Mouse (Mus musculus) hindbrain, embryonic 14.5 days (tissue): ENCODE measurements around the gene Fat1. TPM values are rescaled to one million over a fixed set of nuclear protein-coding genes. Genes with fewer than 3 reads are reported as not detected.
A peak's percentile ranks its signal among the peaks of the same experiment; 100 is the strongest.

ENCODE experiments used
- ATAC-seq: fragments of 200-750 bp; cut with Nextera tagmentation; 2 replicates; pipeline ENCODE4 v1.8.0; 2017; ENCODE audit warnings: moderate number of reproducible peaks, mild to moderate bottlenecking, moderate TSS enrichment, moderate library complexity; ENCODE audit not compliant: low FRiP score
- DNase-seq: peaks from one replicate; pipeline ENCODE4 v3.0.0-alpha.2; 2015; ENCODE audit warnings: low spot score
- H3K27ac ChIP-seq: fragments of 300-500 bp; sonication (generic); 2 replicates; pipeline ENCODE4 v1.5.1; 2014; ENCODE audit warnings: mild to moderate bottlenecking, moderate library complexity
- H3K27me3 ChIP-seq: fragments of 300-500 bp; sonication (generic); 2 replicates; pipeline ENCODE4 v1.6.1; 2014; ENCODE audit warnings: mild to moderate bottlenecking, low read length, mixed read lengths; ENCODE audit not compliant: control insufficient read depth, insufficient read depth
- H3K36me3 ChIP-seq: fragments of 300-500 bp; sonication (generic); replicated peaks from 2 replicates; pipeline ENCODE4 v1.6.1; 2014; ENCODE audit not compliant: control insufficient read depth, insufficient read depth
- H3K4me1 ChIP-seq: fragments of 300-500 bp; sonication (generic); replicated peaks from 2 replicates; pipeline ENCODE4 v1.6.1; 2014; ENCODE audit warnings: antibody characterized with exemption, low read length, mixed read lengths; ENCODE audit not compliant: control insufficient read depth, insufficient read depth
- H3K4me2 ChIP-seq: fragments of 300-500 bp; sonication (generic); replicated peaks from 2 replicates; pipeline ENCODE4 v1.6.1; 2014; ENCODE audit warnings: mild to moderate bottlenecking, moderate library complexity
- H3K4me3 ChIP-seq: fragments of 300-500 bp; sonication (generic); replicated peaks from 2 replicates; pipeline ENCODE4 v1.5.1; 2014; ENCODE audit warnings: mild to moderate bottlenecking, low read length
- H3K9ac ChIP-seq: fragments of 300-500 bp; sonication (generic); 2 replicates; pipeline ENCODE4 v1.6.1; 2014
- H3K9me3 ChIP-seq: fragments of 300-500 bp; sonication (generic); 2 replicates; pipeline ENCODE4 v1.6.1; 2016; ENCODE audit warnings: low read length; ENCODE audit not compliant: control insufficient read depth
- WGBS: fragments of 180-500 bp; shearing (Covaris S2); extraction: QIAGEN DNeasy Blood & Tissue Kit; methylation state at CpG from one replicate; pipeline ENCODE4 v1.1.7; 2014; 5-methylcytosine and 5-hydroxymethylcytosine counted together
- polyA plus RNA-seq: library from polyadenylated mRNA; unstranded; fragments of >200 nt; fragmentation: Nextera tagmentation; extraction: Ambion mirVana; gene quantifications from 2 replicates; pipeline ENCODE4 v1.2.1, GENCODE M21; 2014

Fat1 gene
- polyA plus RNA-seq, 1 experiment from 2014 or later, result 28.8 TPM

DNA sequence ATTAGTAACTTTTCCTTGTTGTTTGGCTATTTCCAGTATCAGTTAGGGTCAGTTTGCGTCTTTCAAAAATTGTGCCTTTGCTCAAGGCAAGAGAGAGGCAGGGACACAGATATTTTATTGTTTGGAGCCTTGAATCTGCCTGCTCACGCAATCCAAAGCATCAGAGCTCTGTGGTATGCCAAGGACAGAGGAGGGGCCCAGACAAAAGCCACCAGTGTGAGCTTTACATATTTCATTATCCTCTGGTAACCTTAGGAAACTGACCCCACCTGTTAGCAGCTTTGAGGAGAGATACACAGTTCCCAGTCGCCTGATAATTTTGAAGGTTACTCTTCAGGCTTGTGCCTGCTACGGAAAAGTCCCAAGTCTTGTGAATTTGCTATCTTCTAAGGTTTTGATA, 58.1 kb downstream of the Fat1 start:
- H3K4me2 ChIP-seq, result no peak overlapping the region
- peaks cover 7% of the 10 kb centered on the region; the same call in 1 of the 2 replicates for H3K36me3 ChIP-seq
- H3K27me3 ChIP-seq, result peaks cover 10% of the 10 kb centered on the region; the same call in 1 of the 2 replicates
- no peaks in the 10 kb centered on the region for H3K9me3 ChIP-seq
- ATAC-seq (no peak), DNase-seq (no peak)
- no peak overlapping the region for H3K27ac ChIP-seq
- no peak overlapping the region for H3K9ac ChIP-seq
- WGBS, result 48% methylated on average over 4 of the region's 4 CpGs
- peaks cover 34% of the 10 kb centered on the region for H3K4me1 ChIP-seq
- H3K4me3 ChIP-seq, result no peak overlapping the region

DNA sequence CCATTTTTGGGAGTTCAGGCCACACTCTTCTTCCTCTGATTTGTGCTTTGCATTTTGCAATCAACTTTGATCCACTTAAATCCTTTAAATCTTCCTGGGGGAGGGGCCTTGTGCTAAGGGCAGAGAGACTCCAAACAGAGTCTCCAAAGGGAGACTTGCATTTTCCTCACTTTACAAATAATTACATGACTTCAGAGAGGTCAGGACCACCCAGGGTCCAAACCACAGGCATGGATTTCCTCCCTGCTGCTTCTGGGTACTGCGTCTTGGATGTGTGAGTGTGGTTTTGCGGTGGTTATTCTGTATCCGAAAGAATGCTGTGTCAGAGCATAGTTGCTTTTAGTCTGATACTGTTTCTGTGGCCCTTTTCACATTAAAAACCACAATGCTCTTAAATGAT, 61.2 kb downstream of the Fat1 start:
- no peak overlapping the region for H3K4me3 ChIP-seq
- ATAC-seq (no peak), DNase-seq (no peak)
- peaks cover 43% of the 10 kb centered on the region for H3K4me1 ChIP-seq
- H3K27me3 ChIP-seq, result 0 out of 2 replicates have a peak, but pooled peaks cover 9% of the 10 kb centered on the region
- WGBS, result 45% methylated on average over 3 of the region's 3 CpGs
- no peaks in the 10 kb centered on the region for H3K36me3 ChIP-seq
- H3K9ac ChIP-seq, result no peak overlapping the region
- H3K9me3 ChIP-seq, result no peaks in the 10 kb centered on the region
- H3K4me2 ChIP-seq, result no peak overlapping the region
- no peak overlapping the region for H3K27ac ChIP-seq

DNA sequence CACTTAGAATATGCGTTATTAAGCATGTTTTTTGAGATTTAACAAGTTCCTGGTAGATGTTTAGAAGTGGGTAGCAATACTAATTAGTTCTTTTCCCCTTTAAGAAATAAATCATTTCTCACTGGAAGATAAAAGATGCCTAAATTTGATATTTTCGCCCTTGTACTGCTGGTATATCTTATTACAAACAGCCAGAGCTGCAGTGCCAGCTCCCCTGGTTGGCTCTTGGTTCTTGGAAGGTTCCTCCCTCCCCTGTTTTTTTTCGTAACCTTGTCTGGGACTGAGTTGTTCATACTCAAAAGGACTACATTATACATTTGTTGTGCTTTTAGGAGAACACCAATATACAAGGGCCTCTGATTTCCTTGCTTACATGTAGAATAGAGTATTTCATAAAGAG, 62.1 kb downstream of the Fat1 start:
- DNase-seq (no peak), ATAC-seq (no peak)
- Histone ChIP-seq H3K4me1 (peaks cover 35% of the 10 kb centered on the region), H3K9ac (no peak overlapping the region), H3K4me3 (no peak overlapping the region), H3K27ac (no peak overlapping the region), H3K27me3 (0 out of 2 replicates have a peak, but pooled peaks cover 9% of the 10 kb centered on the region), H3K4me2 (no peak overlapping the region), H3K9me3 (no peaks in the 10 kb centered on the region), H3K36me3 (no peaks in the 10 kb centered on the region)
- WGBS, result 79% methylated on average over 3 of the region's 3 CpGs

DNA sequence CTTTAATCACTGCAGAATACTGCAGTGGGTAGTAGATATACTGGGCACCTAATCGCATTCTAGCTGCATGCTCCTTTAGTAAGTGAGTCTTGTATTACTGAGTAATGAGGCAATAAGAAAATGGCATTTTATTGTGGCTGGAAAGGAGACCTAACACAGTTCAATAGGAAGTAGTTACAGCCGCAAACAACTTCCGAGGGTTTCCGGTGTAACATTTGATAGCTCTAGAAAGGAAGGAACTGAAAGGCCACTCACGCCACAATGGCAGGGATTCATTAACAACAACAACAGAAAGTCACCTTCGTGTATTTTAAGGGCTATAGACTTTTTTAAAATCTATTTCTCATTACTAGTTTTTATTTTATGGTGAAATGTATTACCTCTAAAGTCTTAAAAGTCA, 62.6 kb downstream of the Fat1 start:
- Histone ChIP-seq H3K9ac (no peak overlapping the region), H3K9me3 (no peaks in the 10 kb centered on the region), H3K27ac (no peak overlapping the region), H3K36me3 (no peaks in the 10 kb centered on the region), H3K4me2 (no peak overlapping the region), H3K27me3 (0 out of 2 replicates have a peak, but pooled peaks cover 9% of the 10 kb centered on the region), H3K4me1 (peaks cover 31% of the 10 kb centered on the region), H3K4me3 (no peak overlapping the region)
- WGBS, result 51% methylated on average over 6 of the region's 6 CpGs
- no peak for ATAC-seq
- DNase-seq, result no peak

DNA sequence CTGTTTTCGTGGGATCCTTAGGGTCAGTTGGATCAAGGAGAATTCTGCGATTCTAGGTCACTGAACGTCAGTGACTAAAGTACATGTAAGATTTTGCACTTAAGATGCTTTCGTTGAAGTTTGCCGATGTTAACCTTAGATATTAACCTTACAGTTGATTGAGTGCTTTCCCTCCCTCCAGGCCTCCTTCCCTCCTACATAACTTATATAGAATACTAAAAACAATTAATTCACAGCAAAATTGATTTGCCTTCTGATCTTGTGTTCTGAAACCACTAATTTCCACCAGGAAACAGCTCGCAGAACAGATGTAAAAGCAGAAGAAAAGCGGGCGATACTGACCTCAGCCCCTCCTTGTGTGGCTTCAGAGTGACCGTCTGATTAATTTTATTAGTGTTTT, 63.0 kb downstream of the Fat1 start:
- Histone ChIP-seq H3K9me3 (no peaks in the 10 kb centered on the region), H3K4me2 (peak overlapping the region; percentile 40), H3K27me3 (0 out of 2 replicates have a peak, but pooled peaks cover 9% of the 10 kb centered on the region), H3K9ac (no peak overlapping the region), H3K4me3 (no peak overlapping the region), H3K4me1 (peaks cover 35% of the 10 kb centered on the region), H3K27ac (peak overlapping the region; percentile 1; the same call in 1 of the 2 replicates), H3K36me3 (no peaks in the 10 kb centered on the region)
- 34% methylated on average over 9 of the region's 9 CpGs for WGBS
- DNase-seq (no peak), ATAC-seq (no peak)

DNA sequence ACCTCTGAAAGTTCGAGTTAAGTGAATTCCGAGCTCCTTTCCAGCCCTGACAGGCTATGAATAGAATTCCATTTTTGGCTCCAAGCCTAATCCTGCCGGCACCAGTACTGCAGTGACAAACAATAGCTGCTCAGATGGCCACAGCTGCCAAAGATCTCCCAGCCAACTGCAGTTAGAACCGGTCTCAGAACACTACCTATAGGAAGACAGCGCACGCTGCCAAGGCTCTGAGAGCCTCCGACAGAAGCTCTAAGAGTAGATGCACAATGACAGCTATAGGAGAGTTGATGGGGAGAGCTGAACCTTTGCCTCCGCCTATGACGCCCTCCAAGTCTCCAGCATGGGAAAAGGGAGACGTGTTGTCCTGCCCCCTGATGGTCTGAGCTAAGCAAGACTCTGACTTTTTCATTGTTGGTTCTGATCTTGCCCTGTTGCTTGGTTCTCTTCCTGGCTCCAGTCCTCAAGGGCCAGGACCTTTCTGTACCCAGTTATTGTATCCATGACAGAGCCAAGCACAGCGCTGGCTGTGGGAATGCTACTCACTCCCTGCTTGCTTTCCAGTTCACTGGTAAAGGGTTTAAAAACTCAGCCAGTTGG, 63.5 kb downstream of the Fat1 start:
- Histone ChIP-seq H3K36me3 (no peaks in the 10 kb centered on the region), H3K27ac (peak overlapping the region; percentile 66), H3K4me1 (peaks cover 36% of the 10 kb centered on the region), H3K9ac (no peak overlapping the region), H3K9me3 (no peaks in the 10 kb centered on the region), H3K4me2 (peak overlapping the region; percentile 40), H3K27me3 (0 out of 2 replicates have a peak, but pooled peaks cover 9% of the 10 kb centered on the region), H3K4me3 (no peak overlapping the region)
- ATAC-seq, result peak; percentile 90
- peak; percentile 81 for DNase-seq
- 8% methylated on average over 11 of the region's 11 CpGs for WGBS

DNA sequence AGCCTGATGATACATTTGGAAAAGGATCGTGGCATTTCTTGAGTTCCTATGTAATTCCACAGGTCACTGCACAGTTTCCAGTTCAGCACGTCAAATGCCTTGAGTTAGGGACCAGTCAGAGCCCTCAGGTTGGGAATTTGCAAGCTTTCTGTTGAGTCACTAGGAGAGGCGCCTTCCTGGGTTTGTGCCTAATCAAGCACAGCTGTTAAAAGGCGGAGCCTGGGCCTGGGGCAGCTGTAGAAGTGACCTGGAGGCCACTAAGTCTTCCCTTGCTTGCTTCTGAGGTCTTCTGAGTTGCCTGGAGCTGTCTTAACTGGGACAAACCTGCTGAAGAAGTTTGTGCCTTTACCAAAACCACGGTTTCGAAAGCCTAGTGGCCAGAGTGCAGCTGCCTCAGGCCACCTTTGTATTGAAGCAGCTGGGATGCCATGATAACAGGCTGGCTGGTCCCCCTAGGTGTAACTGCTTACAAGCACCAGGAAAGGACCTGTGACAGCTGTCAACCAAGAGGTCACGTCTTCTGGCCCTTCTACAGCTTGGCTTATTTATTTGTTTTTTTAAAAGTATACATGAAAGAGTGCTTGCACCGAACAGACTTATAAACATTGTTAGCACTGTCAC, 66.4 kb downstream of the Fat1 start:
- DNase-seq (no peak), ATAC-seq (no peak)
- H3K27ac ChIP-seq, result no peak overlapping the region
- no peaks in the 10 kb centered on the region for H3K9me3 ChIP-seq
- peaks cover 26% of the 10 kb centered on the region for H3K4me1 ChIP-seq
- H3K4me2 ChIP-seq, result no peak overlapping the region
- no peaks in the 10 kb centered on the region for H3K36me3 ChIP-seq
- 59% methylated on average over 8 of the region's 8 CpGs for WGBS
- H3K9ac ChIP-seq, result no peak overlapping the region
- no peaks in the 10 kb centered on the region for H3K27me3 ChIP-seq
- no peak overlapping the region for H3K4me3 ChIP-seq

DNA sequence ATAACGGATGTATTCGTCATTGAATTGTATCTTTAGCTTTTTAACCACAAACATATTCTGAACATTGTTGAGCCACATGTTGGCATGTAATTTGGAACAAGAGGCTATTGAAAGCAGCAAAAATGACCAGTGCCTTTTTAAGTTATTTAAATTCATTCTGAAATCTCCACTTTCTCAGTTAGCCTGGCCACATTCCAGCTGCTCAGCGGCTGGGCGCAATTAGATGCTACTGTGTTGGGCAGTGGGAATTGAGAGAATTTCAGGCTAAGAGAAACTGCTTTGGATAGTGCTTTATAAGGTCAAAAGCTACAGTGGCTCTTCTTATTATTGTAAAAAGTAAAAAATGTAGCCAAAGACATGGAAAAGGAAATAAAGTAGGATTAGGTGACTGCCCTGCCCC, 67.4 kb downstream of the Fat1 start:
- WGBS, result 39% methylated on average over 4 of the region's 4 CpGs
- Histone ChIP-seq H3K9ac (no peak overlapping the region), H3K27ac (no peak overlapping the region), H3K4me2 (no peak overlapping the region), H3K9me3 (no peaks in the 10 kb centered on the region), H3K36me3 (no peaks in the 10 kb centered on the region), H3K4me3 (no peak overlapping the region), H3K27me3 (no peaks in the 10 kb centered on the region), H3K4me1 (peaks cover 23% of the 10 kb centered on the region)
- ATAC-seq (no peak), DNase-seq (peak; percentile 48)

DNA sequence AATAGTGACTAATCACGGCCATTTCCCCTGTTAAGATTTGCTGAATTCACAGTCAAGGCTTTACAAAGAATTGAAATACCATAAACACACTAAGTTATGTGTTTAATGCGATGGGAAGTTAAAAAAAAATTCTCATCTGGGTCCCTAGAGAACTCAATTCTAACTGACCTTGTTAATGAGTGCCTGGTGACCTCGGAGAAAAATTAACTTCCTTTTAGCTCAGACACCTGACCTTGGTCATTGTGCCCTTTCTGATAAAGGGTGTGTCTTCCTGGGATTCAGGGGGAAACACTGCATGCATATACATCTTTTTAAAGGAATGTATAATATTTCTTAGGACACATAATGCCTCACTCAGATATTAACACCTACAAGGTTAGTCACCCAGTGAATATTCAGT, 68.8 kb downstream of the Fat1 start:
- WGBS, result 65% methylated on average over 3 of the region's 3 CpGs
- peaks cover 13% of the 10 kb centered on the region for H3K4me1 ChIP-seq
- H3K27ac ChIP-seq, result no peak overlapping the region
- H3K4me2 ChIP-seq, result no peak overlapping the region
- no peak for DNase-seq
- no peak for ATAC-seq
- H3K9me3 ChIP-seq, result no peaks in the 10 kb centered on the region
- no peak overlapping the region for H3K9ac ChIP-seq
- no peaks in the 10 kb centered on the region for H3K27me3 ChIP-seq
- H3K36me3 ChIP-seq, result 0 out of 2 replicates have a peak, but pooled peaks cover 5% of the 10 kb centered on the region
- H3K4me3 ChIP-seq, result no peak overlapping the region
